Mouse (Mus musculus): ENCODE measurements at regions not wholly inside any gene's neighbourhood (a gene's known extent, or its start where the extent isn't known, plus 50 kb on each side); places are given as distances from the start of the nearest gene placed in this dataset.
"Not testable (repeated sequence)": the region's sequence is repeated elsewhere in the genome, so short reads cannot be mapped to it uniquely, and the experiment has no call there.

GRCm38 (mm10) chr9:85637274-85637673, 111.9 kb downstream of the Ibtk start:
- no peak for DNase-seq

DNA sequence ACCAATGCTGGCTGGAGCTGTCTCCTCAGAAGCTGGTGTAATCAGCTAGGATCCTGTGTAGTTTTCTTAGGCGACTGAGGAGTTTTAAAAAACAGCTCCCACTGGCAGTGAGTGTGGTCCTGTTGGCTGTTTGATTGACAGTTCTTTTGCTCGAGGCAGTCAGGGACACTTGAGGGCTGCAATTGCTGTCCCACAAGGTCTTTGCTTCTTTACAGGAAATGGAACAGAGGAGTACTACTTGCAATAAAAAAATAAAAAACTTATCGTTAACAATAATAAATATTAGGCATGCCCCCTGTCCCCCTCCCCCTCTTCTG, 113.0 kb downstream of the Ibtk start:
- DNase-seq: no peak

DNA sequence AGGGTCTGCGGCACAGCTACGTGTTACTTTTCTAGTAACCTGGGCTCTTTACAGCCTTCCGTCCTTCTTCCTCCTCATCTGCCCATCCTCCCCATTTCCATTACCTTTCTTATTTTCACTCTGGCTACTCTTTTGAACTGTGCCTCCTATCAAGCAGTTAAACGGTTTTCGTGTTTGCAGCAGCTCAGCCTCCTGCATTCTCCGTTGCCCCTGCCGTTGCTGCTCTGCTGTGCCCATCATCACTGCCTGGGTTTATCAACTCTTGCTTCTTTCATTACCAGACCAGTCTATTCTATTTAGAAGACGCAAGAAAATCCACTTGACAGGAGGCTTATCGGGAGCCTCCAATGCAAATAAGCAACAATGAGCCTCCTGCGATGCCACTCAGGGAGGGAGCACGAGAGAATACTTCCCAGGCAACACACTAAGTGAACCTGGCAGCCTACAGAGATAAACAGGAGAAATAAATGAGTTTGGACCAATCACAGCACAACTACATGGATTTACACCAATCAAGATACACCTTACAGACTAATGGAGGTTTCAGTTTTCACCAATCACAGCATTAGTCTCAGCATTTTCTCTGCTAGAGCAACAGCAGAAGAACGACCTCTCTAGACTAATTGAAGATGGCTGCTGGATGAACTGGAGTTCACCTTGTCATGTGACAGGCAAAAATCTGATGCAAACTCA, 113.5 kb downstream of the Ibtk start:
- no peak for DNase-seq

DNA sequence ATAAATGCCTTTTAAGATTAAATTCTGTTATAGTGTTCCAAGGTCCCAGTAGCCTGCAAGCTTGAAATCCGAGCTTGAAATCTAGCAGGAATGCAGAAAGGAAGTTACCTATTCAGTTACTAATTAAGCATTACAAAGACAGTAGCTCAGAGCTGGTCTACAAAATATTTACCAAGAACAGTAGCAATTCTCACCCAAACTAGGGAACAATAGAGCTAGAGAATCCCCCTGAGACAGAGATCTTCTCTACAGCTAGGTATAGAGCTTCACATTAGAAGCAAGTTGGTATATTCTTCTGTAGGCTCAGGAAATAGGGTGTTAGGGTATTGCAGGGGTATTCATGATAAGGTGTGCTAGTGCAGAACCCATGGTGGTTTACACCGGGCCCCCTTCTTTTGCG, 114.3 kb downstream of the Ibtk start:
- not testable (repeated sequence) for DNase-seq

GRCm38 (mm10) chr9:85617972-85618371, 131.2 kb downstream of the Ibtk start:
- DNase-seq: no peak

GRCm38 (mm10) chr9:85617177-85617777, 131.9 kb downstream of the Ibtk start:
- no peak for DNase-seq

GRCm38 (mm10) chr9:85616266-85616869, 132.8 kb downstream of the Ibtk start:
- no peak for DNase-seq

- no peak for DNase-seq
Observed at GRCm38 (mm10) chr9:85609152-85609551, 140.0 kb downstream of the Ibtk start.

GRCm38 (mm10) chr9:85596959-85597358, 152.2 kb downstream of the Ibtk start:
- DNase-seq: peak in 1 of 2 experiments; percentile 44

- DNase-seq: no peak
Observed at GRCm38 (mm10) chr9:85593867-85594266, 155.3 kb downstream of the Ibtk start.

DNA sequence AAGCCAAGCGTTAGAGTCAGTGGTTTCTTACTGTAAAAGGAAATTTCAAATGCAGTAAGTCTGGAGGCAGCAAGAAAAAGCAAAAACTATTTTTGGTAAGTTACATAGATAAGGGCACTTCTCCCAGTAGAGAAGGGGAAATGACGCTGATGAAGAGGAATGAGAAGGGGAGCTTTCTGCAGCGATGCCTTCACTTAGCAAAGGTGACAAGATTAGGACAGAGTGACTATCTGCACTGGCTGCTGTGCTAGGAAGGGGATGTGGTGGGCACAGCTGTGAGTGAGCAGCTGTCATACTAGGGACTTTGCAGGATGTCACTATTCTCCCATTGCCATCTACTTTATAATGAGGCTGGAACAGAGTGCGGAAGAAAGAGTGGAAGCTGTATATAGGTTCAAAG, 156.5 kb downstream of the Ibtk start:
- DNase-seq: no peak

DNA sequence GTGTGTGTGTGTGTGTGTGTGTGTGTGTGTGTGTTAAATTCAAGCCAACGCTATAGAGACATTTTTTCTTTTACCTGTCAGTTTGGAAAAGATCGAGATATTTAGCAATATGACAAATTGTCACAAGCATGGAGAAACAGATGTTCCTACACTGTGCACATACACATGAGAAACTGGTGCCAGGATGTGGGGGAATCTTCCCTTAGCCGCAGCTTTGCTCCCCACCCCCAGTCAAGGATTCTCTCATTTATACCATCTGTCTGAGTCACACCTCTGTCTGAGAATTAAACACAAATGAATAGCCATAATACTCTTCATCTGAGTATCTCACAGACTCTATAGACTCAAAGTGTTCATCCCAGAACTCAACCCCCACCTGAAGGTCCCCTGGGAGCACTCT, 159.9 kb downstream of the Ibtk start:
- no peak for DNase-seq

GRCm38 (mm10) chr9:85588077-85588476, 161.1 kb downstream of the Ibtk start:
- DNase-seq: peak in 1 of 2 experiments; percentile 27

GRCm38 (mm10) chr9:85581028-85581595, 168.0 kb downstream of the Ibtk start:
- no peak for DNase-seq

DNA sequence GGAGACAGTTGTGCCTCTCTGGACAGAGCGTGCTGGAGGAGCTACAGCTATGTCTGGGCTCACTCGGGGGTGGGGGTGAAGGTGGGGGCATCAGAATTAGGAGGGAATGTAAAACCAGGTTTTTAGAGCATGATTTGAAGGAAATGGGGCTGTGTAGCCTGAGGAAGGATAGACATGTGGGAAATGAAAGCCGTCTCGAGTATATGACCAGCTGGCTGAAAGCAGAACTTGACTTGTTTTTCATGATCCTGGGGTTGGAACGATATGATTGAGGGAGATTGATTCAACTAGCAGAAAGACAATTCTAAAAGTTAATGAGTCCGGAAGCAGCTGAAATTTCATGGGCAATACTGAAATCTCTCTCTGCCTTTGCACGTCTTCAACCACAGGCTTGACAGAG, 171.3 kb downstream of the Ibtk start:
- DNase-seq: no peak

GRCm38 (mm10) chr9:85577338-85577737, 171.8 kb downstream of the Ibtk start:
- no peak for DNase-seq

- no peak for DNase-seq
Observed at GRCm38 (mm10) chr9:85568877-85569276, 180.3 kb downstream of the Ibtk start.

DNA sequence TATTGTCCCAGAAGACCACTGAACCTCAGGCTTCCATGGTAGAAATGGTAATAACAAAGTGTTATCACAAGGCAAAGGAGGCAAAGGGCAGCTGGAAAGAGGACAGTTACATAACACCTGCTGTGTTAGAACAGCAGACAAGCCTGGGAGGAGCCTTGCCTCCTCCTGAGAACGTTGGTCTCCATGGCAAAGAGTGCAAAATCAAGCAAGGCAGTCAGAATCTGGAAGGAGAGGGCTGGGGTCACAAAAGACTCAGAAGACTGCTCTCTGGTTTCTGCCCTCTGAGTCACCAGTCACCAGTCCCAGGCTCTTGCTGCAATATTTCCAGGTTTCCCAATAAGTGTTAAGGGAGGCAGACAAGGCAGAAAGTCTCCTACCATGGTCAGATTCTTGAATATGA, 197.3 kb downstream of the Ibtk start:
- DNase-seq: peak in 1 of 2 experiments; percentile 35

- DNase-seq: no peak
Observed at GRCm38 (mm10) chr9:85550455-85550854, 198.7 kb downstream of the Ibtk start.

DNA sequence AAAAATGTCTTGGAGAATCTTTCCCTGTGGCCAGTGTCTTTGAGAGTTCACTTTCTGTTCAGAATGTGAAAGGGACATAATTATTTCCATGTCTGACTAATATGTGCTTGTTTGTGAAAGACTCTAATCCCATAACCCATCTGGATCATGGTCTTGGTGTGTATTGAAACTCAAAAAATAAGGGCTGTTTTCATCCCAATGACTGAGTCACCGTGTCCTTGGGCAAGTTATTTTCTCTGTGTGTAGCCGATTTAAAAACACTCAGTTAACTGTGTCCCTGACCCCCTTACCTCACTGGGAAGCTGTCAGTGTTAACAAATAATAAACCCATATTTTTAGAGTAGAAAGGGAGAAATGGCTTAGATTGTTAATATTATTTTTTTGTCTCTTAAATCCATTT, 202.9 kb downstream of the Ibtk start:
- DNase-seq: no peak

DNA sequence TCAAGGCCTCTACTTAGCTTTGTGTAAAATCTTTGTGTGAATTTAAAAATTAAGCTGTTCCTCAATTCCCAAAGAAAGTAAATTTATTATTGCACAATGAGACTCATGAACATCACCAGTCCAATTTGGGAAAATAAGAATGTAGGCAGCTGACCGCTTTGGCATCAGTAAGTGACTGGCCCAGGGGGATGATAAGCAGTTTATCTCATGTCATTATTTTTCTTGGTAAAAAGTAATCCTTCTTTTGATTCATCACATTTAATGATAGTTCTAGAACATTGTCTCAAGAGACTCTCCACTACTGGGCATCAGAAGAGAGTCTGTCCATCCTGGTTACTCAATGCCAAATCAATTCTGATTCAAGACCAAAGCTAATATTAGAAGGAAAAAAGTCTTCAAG, 203.6 kb downstream of the Ibtk start:
- DNase-seq: no peak

DNA sequence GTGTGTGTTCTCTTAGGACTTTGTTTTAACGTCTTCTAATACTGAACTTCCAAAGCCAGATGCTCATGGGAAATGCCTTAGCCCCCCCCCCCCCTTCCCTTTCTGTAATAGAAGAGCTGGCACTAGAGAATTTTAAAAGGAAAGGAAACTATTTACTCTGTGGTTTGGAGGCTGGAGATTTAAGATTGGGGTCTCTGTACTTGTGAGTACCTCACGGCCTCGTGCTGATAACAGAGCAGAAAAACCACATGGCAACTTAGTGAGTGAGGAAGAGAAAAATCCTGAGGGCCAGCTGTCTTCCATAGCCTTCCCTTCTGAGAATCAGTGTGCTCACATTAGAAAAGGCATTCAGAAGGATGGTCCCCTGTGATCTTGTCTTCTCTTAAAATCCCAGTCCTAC, 210.6 kb downstream of the Ibtk start:
- no peak for DNase-seq

DNA sequence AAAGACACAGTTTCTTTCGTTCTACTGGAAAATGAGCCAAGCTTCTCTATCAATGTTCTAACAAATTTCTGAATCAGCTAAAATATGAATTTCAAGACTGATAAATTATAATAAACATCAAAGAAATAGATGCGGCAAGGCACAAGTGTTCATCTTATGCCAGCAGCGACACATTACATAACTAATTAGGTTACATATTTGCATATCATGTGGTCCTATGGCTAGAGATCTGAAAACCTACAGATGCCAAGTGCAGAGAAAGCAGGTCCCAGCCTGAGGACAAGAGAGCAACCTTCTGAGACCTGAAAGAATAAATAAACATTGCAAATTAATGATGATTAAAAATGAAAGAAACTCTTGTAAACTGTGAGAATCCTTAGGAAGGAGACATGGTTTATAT, 201.3 kb upstream of the Tent5a start:
- DNase-seq: no peak

GRCm38 (mm10) chr9:85524733-85525132, 197.6 kb upstream of the Tent5a start:
- DNase-seq: no peak

All from kidney, postnatal 25 days (tissue).